19 mouse cellular contexts compared by ENCODE assay signal in genomic region chr12:91796774-91797173, GRCm38 (mm10). TPM values are rescaled to one million over a fixed set of nuclear protein-coding genes. Genes with fewer than 3 reads are reported as not detected.
DNase-seq lines count a peak whose midpoint lies in the region; ATAC-seq and TF ChIP-seq lines count a peak whose summit lies in the region.
"Had no signal": no experiment of that assay in that cellular context is flagged by ENCODE, and none has a peak within 500 bp of the region (broad histone marks: within the 10 kb centered on the region; RNA-seq: fewer than 3 reads in every experiment).

No protein-coding gene starts in this region.

- peak; percentile 19 for DNase-seq in adrenal gland, adult 8-10 months
- DNase-seq in adrenal gland, postnatal 10 days: no peak
- peak; percentile 72 for DNase-seq in kidney, adult 2 months
- DNase-seq in kidney, postnatal 36 days: peak; percentile 42 to 52
- DNase-seq in lung, postnatal 25 days (ENCODE audit: low spot score): peak; percentile 48
- DNase-seq in thymus, adult 2 months: no peak
- no peak for DNase-seq in cerebellum, adult 2 months
- DNase-seq: cerebellum, adult 11 months; cerebellum, postnatal 25 days; heart, postnatal 36 days; liver, postnatal 0 days; right cerebral cortex, postnatal 4 days had no signal

- 68% methylated on average over 4 of the region's 4 CpGs for WGBS in kidney, adult 2 months
- WGBS in thymus, adult 2 months: 84% methylated on average over 4 of the region's 4 CpGs
- WGBS in midbrain, embryonic 13.5 days: 69% methylated on average over 4 of the region's 4 CpGs
- 21% methylated on average over 4 of the region's 4 CpGs for WGBS in cerebellum, adult 2 months

- H3K4me1 ChIP-seq in kidney, adult 2 months (ENCODE audit: control insufficient read depth, insufficient read depth, low read length): no peaks in the 10 kb centered on the region
- H3K4me1 ChIP-seq in thymus, adult 2 months (replicated peaks; ENCODE audit: control insufficient read depth, insufficient read depth, low read length): no peaks in the 10 kb centered on the region
- H3K4me1 ChIP-seq in midbrain, embryonic 13.5 days (replicated peaks): no peaks in the 10 kb centered on the region
- no peaks in the 10 kb centered on the region for H3K4me1 ChIP-seq in cerebellum, adult 2 months (ENCODE audit: control insufficient read depth, insufficient read depth, low read length)
- H3K4me1 ChIP-seq: limb, embryonic 15.5 days; midbrain, embryonic 10.5 days; neural tube, embryonic 15.5 days had no signal

- H3K4me2 ChIP-seq in midbrain, embryonic 13.5 days (replicated peaks): no peak overlapping the region
- H3K4me2 ChIP-seq: heart, embryonic 13.5 days; limb, embryonic 15.5 days; neural tube, embryonic 15.5 days had no signal

- H3K36me3 ChIP-seq in kidney, adult 2 months (ENCODE audit: control insufficient read depth, insufficient read depth, low read length): no peaks in the 10 kb centered on the region
- H3K36me3 ChIP-seq in thymus, adult 2 months (ENCODE audit: control insufficient read depth, insufficient read depth, low read length): no peaks in the 10 kb centered on the region
- no peaks in the 10 kb centered on the region for H3K36me3 ChIP-seq in midbrain, embryonic 13.5 days
- H3K36me3 ChIP-seq: heart, embryonic 13.5 days; limb, embryonic 15.5 days; midbrain, embryonic 10.5 days; neural tube, embryonic 15.5 days had no signal

- TF ChIP-seq POLR2A in kidney, adult 2 months (IDR thresholded peaks at IDR 0.05; ENCODE audit: low read depth, low read length): no peak
- no peak for TF ChIP-seq POLR2A in thymus, adult 2 months (IDR thresholded peaks at IDR 0.05; ENCODE audit: control insufficient read depth, extremely low read depth, insufficient read depth, low read length, poor library complexity)
- no peak for TF ChIP-seq POLR2A in cerebellum, adult 2 months (IDR thresholded peaks at IDR 0.05; ENCODE audit: borderline replicate concordance, insufficient read depth, low read length)

- H3K9ac ChIP-seq in midbrain, embryonic 13.5 days (replicated peaks): no peak overlapping the region
- H3K9ac ChIP-seq: heart, embryonic 13.5 days; limb, embryonic 15.5 days; liver, postnatal 0 days; neural tube, embryonic 15.5 days had no signal

- H3K4me3 ChIP-seq in kidney, adult 2 months (ENCODE audit: insufficient read depth, low read depth, low read length): no peak overlapping the region
- H3K4me3 ChIP-seq in thymus, adult 2 months (ENCODE audit: control insufficient read depth, insufficient read depth, low read length): no peak overlapping the region
- no peak overlapping the region for H3K4me3 ChIP-seq in midbrain, embryonic 13.5 days (replicated peaks)
- no peak overlapping the region for H3K4me3 ChIP-seq in cerebellum, adult 2 months (replicated peaks; ENCODE audit: insufficient read depth, low read depth, low read length)
- H3K4me3 ChIP-seq: heart, embryonic 13.5 days; limb, embryonic 15.5 days; midbrain, embryonic 10.5 days; neural tube, embryonic 15.5 days had no signal

- H3K9me3 ChIP-seq in midbrain, embryonic 13.5 days: no peaks in the 10 kb centered on the region
- H3K9me3 ChIP-seq: heart, embryonic 13.5 days; limb, embryonic 15.5 days; midbrain, embryonic 10.5 days; neural tube, embryonic 15.5 days had no signal

- no peak overlapping the region for H3K27ac ChIP-seq in kidney, adult 2 months (ENCODE audit: insufficient read depth, low read depth, low read length)
- no peak overlapping the region for H3K27ac ChIP-seq in thymus, adult 2 months (ENCODE audit: control insufficient read depth, insufficient read depth, low read length)
- H3K27ac ChIP-seq in midbrain, embryonic 13.5 days: no peak overlapping the region
- no peak overlapping the region for H3K27ac ChIP-seq in cerebellum, adult 2 months (ENCODE audit: insufficient read depth, low read length)
- H3K27ac ChIP-seq: heart, embryonic 13.5 days; hindbrain, postnatal 0 days; limb, embryonic 15.5 days; midbrain, embryonic 10.5 days; neural tube, embryonic 15.5 days had no signal

- ATAC-seq in midbrain, embryonic 13.5 days: no peak
- ATAC-seq: forebrain, embryonic 16.5 days; hindbrain, postnatal 0 days; liver, postnatal 0 days had no signal

- no peak for TF ChIP-seq CTCF in kidney, adult 2 months (conservative IDR thresholded peaks at IDR 0.05; ENCODE audit: insufficient read depth, insufficient read length, low read depth, low read length)
- TF ChIP-seq CTCF in thymus, adult 2 months (IDR thresholded peaks at IDR 0.05; ENCODE audit: borderline replicate concordance, control insufficient read depth, extremely low read depth, insufficient read depth, low read length, poor library complexity): no peak
- no peak for TF ChIP-seq CTCF in cerebellum, adult 2 months (IDR thresholded peaks at IDR 0.05; ENCODE audit: borderline replicate concordance, insufficient read depth, low read depth, low read length)

- no peaks in the 10 kb centered on the region for H3K27me3 ChIP-seq in kidney, adult 2 months (replicated peaks; ENCODE audit: control insufficient read depth, insufficient read depth, low read length)
- H3K27me3 ChIP-seq in thymus, adult 2 months (ENCODE audit: control insufficient read depth, insufficient read depth, low read length): no peaks in the 10 kb centered on the region
- no peaks in the 10 kb centered on the region for H3K27me3 ChIP-seq in midbrain, embryonic 13.5 days
- H3K27me3 ChIP-seq in cerebellum, adult 2 months (ENCODE audit: control insufficient read depth, insufficient read depth, low read length): no peaks in the 10 kb centered on the region
- H3K27me3 ChIP-seq: limb, embryonic 15.5 days; neural tube, embryonic 15.5 days had no signal

RNA-seq across cellular contexts. Expression of gene Ston2, which starts 8.6 kb away (rescaled TPM):
- 10 to 100 TPM in 1 of 4 experiments, 1 to 10 TPM in 3; 4.6 to 10.7 (median 7.1) TPM for total RNA-seq in adrenal gland, adult 8-10 months (2022)
- total RNA-seq in adrenal gland, postnatal 10 days (2021): 10 to 100 TPM; 10.0 to 12.9 TPM
- 23.3 and 42.8 TPM in 2 replicates for polyA plus RNA-seq in kidney, adult 2 months (2012; rRNA removed)
- 17.5 and 20.3 TPM in 2 replicates for polyA plus RNA-seq in thymus, adult 2 months (2012; rRNA removed)
- 3.8 and 7.4 TPM in 2 replicates for polyA plus RNA-seq in midbrain, embryonic 13.5 days (2015; fragmentation: Nextera tagmentation; extraction: Ambion mirVana)
- 9.0 and 10.7 TPM in 2 replicates for polyA plus RNA-seq in cerebellum, adult 2 months (2012; rRNA removed)

RNA-seq across cellular contexts. Expression of gene Sel1l, which starts 52.2 kb away (rescaled TPM):
- total RNA-seq in adrenal gland, adult 8-10 months (2022): 100 to 1,000 TPM; 163 to 182 (median 168) TPM
- total RNA-seq in adrenal gland, postnatal 10 days (2021): 100 to 1,000 TPM; 122 to 151 TPM
- polyA plus RNA-seq in kidney, adult 2 months (2012; rRNA removed): 26.9 and 32.3 TPM in 2 replicates
- 48.5 and 67.6 TPM in 2 replicates for polyA plus RNA-seq in thymus, adult 2 months (2012; rRNA removed)
- 102 and 105 TPM in 2 replicates for polyA plus RNA-seq in midbrain, embryonic 13.5 days (2015; fragmentation: Nextera tagmentation; extraction: Ambion mirVana)
- 84.1 and 87.1 TPM in 2 replicates for polyA plus RNA-seq in cerebellum, adult 2 months (2012; rRNA removed)

Comparison
In these comparisons a context has a peak if more than half of its experiments do, and no peak if none do; other contexts are left out.
1. DNase-seq: peak in adrenal gland, adult 8-10 months (single experiment), kidney, adult 2 months (single experiment), kidney, postnatal 36 days (2 of 2) and lung, postnatal 25 days (single experiment); none in adrenal gland, postnatal 10 days (single experiment), thymus, adult 2 months (single experiment) and cerebellum, adult 2 months (0 of 2).